Mouse (Mus musculus) kidney, adult 9 months (tissue): ENCODE data around the gene Tgif2lx2.
"Not testable (repeated sequence)": the region's sequence is repeated elsewhere in the genome, so short reads cannot be mapped to it uniquely, and the experiment has no call there.

ENCODE experiments used
- DNase-seq: peaks from one replicate; pipeline ENCODE4 v3.0.0; 2022

Tgif2lx2 gene

DNA sequence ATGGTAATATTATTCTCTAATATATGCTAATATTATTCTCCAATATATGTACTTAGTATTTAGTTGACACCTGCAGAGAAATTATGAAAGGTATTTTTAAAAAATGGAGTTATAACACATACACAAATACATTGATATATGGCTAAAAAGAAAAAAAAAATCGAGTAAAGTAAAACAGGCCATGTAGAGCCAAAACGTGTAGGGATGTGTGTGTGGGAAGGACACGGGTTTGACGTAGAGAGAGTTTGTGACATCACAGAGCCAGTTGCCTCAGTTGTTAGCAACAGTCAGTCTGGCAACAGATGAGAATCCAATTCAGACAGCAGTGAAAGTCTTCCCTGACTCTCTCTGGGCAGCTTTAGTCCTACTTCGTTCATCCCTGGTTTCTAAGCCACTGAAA lies at the start of gene Tgif2lx2:
TSS of gene Tgif2lx2 (plus strand) at position 301 of the 400 bp plus-strand sequence.
- not testable (repeated sequence) for DNase-seq
